8 mouse cellular contexts compared by ENCODE assay signal in the genomic region with DNA sequence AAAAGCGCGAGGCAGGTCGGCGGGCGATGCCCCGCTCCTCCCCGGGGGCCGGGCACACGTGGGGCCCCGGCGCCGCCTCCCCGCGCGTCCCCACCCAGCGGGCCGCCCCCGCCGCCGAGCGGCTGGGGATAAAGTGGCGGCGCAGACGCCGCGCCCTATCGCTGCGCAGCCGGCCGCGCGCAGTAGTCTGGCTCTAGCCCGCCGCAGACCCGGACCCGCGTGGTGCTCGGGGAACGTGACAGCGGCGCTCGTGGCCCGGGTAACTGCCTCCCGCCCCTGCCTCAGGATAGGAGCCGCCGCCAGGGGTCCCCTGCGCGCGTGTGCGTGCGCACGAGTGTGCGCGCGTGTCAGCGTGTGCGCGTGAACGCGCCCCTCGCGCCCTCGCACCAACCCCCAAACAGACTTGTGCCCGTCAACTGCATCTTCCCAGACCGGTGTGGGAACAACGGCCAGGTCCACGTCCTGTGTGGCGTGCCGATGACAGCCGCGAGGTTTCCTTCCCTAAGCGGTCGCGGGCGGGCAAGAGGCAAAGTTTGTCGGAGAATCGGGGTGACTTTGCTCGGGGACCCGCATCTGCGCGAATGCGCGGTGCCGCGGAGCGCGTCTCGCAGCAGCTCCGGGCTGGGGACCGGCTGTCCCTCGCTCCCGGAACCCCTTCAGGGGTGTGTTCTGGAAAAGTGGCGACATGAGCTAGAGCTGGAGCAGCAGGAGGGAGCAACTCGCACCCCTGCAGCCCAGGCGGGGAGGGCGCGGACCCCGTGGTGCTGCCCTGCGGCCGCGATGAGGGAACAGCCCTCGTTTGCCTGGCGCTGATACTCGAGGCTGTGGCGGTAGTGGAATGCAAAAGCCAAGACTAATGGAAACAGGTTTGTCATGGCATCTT. TPM values are rescaled to one million over a fixed set of nuclear protein-coding genes. Genes with fewer than 3 reads are reported as not detected.
DNase-seq lines count a peak whose midpoint lies in the region; ATAC-seq and TF ChIP-seq lines count a peak whose summit lies in the region.

A gene (plus strand): TSS at position 100 of the 883 bp plus-strand sequence.

- no peaks in the 10 kb centered on the region for H3K9me3 ChIP-seq in hindbrain, embryonic 16.5 days (ENCODE audit: control insufficient read depth, low read length)

- peak within 1 kb of the TSS; percentile 82 for H3K9ac ChIP-seq in hindbrain, embryonic 16.5 days (ENCODE audit: low read depth, low read length)

- peak within 1 kb of the TSS; percentile 93 for H3K4me2 ChIP-seq in hindbrain, embryonic 16.5 days (ENCODE audit: low read length)

- peak; percentile 90 for DNase-seq in adrenal gland, adult 2 months
- DNase-seq in gastrocnemius, adult 8-10 months (ENCODE audit: low spot score in 2 of 2), result peak; percentile 46 to 56
- peak; percentile 84 to 85 for DNase-seq in layer of hippocampus, postnatal 36 days
- DNase-seq in lung, postnatal 14 days, result peak; percentile 69
- peak; percentile 74 to 75 for DNase-seq in right cerebral cortex, adult 2 months (ENCODE audit: low spot score in 2 of 2)
- peak; percentile 53 for DNase-seq in urinary bladder, postnatal 25 days (ENCODE audit: low spot score)

- no peaks in the 10 kb centered on the region for H3K27me3 ChIP-seq in hindbrain, embryonic 16.5 days (replicated peaks; ENCODE audit: control insufficient read depth, insufficient read depth, low read length)

- TF ChIP-seq CTCF in cortical plate, adult 2 months (IDR thresholded peaks at IDR 0.05; ENCODE audit: extremely low read depth, insufficient read depth, low read length), result no peak

- H3K36me3 ChIP-seq in hindbrain, embryonic 16.5 days (ENCODE audit: control insufficient read depth, insufficient read depth, low read length), result no peaks in the 10 kb centered on the region

- under 1% methylated on average over 71 of the region's 105 CpGs for WGBS in hindbrain, embryonic 16.5 days

- ATAC-seq in hindbrain, embryonic 16.5 days, result peak; percentile 87

- 0 out of 2 replicates have a peak, but pooled peaks cover 3% of the 10 kb centered on the region for H3K4me1 ChIP-seq in cortical plate, adult 2 months (ENCODE audit: control insufficient read depth, insufficient read depth, low read length)
- H3K4me1 ChIP-seq in hindbrain, embryonic 16.5 days (ENCODE audit: control insufficient read depth, insufficient read depth, low read depth, low read length), result peaks cover 11% of the 10 kb centered on the region; the same call in 1 of the 2 replicates

- H3K27ac ChIP-seq in cortical plate, adult 2 months (ENCODE audit: insufficient read depth, low read length), result peak within 1 kb of the TSS; percentile 90
- H3K27ac ChIP-seq in hindbrain, embryonic 16.5 days (ENCODE audit: low read depth, low read length), result peak within 1 kb of the TSS; percentile 77

- peak within 1 kb of the TSS; percentile 99 for H3K4me3 ChIP-seq in cortical plate, adult 2 months (ENCODE audit: insufficient read depth, low read length)
- peak within 1 kb of the TSS; percentile 68 for H3K4me3 ChIP-seq in hindbrain, embryonic 16.5 days (ENCODE audit: low read length)

- TF ChIP-seq POLR2A in cortical plate, adult 2 months (IDR thresholded peaks at IDR 0.05; ENCODE audit: extremely low read depth, insufficient read depth, low read length), result peak; percentile 22; the same call in 1 of the 2 replicates

RNA-seq across cellular contexts. Expression of the gene that starts here (rescaled TPM):
- 100 to 1,000 TPM; 192 to 194 TPM for total RNA-seq in adrenal gland, adult 2 months (2021)
- 360 and 467 TPM in 2 replicates for polyA plus RNA-seq in adrenal gland, adult 2 months (2012; rRNA removed)
- polyA plus RNA-seq in cortical plate, adult 2 months (2012; rRNA removed), result 220 TPM in 2 replicates
- 10 to 100 TPM; 25.6 to 43.3 (median 29.4) TPM for total RNA-seq in gastrocnemius, adult 8-10 months (2022)
- 79.1 and 96.8 TPM in 2 replicates for polyA plus RNA-seq in hindbrain, embryonic 16.5 days (2015; fragmentation: Nextera tagmentation; extraction: Ambion mirVana)
- 100 to 1,000 TPM; 178 to 181 TPM for total RNA-seq in layer of hippocampus, postnatal 36 days (2021)

Comparison
In these comparisons a context has a peak if more than half of its experiments do, and no peak if none do; other contexts are left out.
1. Peak in every context shown above with its lines: DNase-seq, ATAC-seq, H3K4me3 ChIP-seq and H3K27ac ChIP-seq.
2. RNA of the gene that starts here (total RNA-seq): 192 to 194 TPM in adrenal gland, adult 2 months and 178 to 181 TPM in layer of hippocampus, postnatal 36 days; 25.6 to 43.3 TPM in gastrocnemius, adult 8-10 months; every median in the first group is over 4 times any median in the second.